Mouse (Mus musculus) c-Kit-positive CD71-positive TER-119-negative erythroid progenitor cells, embryonic 14.5 days (primary cell): ENCODE measurements around the gene Tpgs1.
"Not testable (repeated sequence)": the region's sequence is repeated elsewhere in the genome, so short reads cannot be mapped to it uniquely, and the experiment has no call there.

Source experiments
- DNase-seq: peaks from one replicate; pipeline ENCODE4 v3.0.0-alpha.2; 2013; ENCODE audit warnings: low read depth

Gene Tpgs1

DNA sequence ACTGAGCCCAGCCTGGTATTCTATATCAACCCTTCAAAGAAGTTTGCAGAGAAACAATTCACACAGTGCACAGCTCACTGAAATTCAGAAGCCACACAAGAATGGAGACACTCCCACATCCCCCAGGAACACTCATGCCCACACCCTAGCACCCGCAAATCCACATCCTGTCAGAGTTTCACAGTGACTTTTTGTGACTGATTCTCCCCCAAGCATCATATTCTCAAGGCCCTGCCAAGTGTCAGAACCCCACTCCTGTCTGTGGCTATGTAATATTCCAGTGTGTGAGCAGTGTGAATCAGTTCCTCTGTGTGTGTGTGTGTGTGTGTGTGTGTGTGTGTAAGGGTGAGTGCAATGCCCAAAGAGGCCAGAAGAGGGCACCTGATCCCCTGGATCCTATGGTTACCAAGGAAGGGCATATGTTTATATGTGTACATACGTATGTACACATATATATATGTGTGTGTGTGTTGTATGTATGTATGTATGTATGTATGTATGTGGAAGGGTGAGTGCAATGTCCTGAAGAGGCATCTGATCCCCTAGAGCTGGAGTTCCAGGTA is 22.9 kb downstream of the Tpgs1 start:
- DNase-seq: no peak

DNA sequence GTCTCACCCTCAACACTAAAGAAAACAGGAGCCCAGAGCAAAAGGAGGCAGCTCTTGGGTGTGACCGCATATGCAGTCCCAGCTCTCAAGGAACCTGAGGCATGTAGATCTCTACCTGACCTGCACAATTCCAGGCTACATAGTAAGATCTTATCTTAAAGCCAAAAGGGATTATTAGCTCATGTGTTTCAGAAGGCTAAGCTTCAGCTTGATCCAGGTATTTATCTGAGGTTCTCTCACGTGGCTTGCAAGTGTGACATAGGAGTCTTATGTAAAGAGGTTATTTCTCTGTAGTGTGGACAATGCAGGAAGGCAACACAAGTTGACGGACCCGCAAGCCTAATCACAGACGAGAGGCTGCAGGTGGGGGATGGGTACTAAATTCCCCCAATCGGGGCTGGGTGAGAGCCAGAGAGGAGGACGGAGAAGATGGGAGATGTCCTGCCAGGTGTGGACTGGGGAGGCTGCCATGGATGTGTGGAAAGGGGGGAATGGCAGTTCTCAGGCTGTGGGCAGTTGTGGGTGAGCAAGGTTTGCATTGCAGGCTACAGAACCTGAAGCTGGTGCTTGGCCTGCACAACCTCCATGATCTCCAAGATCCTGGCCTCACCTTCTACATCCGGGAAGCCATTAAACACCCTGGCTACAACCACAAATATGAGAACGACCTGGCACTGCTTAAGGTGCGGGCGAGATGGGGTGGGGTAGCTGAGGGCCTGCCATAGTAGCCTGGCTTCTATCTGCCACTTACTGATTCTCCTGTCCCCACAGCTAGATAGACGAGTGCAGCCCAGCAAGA is 24.6 kb downstream of the Tpgs1 start:
- DNase-seq: no peak

DNA sequence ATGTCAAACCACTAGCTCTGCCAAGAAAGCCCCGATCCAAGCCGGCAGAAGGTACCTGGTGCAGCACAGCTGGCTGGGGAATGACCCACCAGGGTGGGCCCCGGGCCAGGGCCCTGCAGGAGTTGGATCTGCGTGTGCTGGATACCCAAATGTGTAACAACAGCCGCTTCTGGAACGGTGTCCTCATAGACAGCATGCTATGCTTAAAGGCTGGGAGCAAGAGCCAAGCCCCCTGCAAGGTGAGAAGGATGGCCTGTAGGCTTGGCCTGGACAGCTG is 25.1 kb downstream of the Tpgs1 start:
- DNase-seq: no peak

DNA sequence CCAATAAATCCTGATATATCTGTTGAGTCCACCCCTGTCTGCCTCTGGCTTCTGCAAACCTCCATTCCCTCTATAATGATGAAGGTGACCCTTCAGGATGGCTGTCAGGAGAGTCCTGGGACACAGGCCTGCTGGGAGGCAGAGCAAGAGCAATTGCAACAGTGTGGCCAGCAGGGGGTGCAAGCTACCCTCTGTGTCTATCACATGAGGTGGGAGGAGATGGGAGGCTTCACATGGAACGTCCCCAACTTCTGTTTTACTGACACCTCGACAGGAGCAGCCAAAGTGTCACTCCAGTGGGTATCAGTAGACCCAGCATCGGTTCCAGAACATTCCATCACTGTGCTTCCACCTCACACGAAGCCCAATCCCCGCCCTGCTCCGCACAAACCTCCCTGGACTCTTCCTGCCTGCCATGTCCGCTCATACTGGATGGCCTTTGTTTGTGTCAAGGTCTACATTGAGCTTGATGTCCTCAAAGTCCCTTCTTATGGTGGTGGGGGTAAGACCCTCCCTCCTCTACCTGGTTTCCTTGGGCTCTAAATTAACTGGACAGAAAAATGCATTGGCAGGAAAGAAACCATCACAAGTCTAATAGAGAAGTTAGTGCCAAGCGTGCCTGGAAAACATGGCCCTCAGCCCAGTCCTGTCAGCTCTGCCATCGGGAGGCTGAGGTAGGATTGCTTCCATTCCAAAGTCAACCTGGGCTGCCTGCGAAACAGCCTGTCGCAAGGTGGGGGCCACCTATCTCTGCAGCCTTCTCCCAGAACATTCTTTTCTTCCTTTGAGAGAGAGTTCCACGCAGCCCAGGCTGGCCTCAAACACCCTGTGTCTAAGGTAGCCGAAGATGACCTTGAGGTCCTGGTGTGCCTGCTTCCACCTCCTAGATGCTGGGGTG is 26.3 kb downstream of the Tpgs1 start:
- no peak for DNase-seq

DNA sequence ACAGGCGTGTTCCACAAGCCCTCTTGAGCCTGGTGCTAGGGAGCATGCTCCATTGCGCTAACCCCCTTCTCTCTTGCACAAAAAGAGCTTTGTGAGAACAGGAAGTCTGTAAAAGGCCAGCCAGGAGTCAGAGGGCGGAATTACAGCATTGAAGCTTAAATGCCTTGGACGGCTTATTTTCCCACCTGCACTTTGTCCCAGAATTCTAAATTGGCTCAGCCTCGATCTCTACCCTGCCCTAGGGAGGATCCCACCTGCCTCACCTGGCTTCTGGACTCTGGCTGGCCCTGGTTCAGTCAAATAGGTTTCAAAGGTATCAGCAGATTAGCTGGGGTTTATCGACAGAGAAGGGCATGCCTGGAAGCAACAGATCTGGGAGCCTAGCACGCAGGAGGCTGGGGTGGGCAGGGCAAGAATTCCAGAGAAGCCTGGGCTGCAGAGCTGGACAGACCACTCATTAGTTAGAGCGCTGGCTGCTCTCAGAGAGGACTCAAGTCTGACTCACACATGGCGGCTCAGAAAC is 27.0 kb downstream of the Tpgs1 start:
- no peak for DNase-seq

DNA sequence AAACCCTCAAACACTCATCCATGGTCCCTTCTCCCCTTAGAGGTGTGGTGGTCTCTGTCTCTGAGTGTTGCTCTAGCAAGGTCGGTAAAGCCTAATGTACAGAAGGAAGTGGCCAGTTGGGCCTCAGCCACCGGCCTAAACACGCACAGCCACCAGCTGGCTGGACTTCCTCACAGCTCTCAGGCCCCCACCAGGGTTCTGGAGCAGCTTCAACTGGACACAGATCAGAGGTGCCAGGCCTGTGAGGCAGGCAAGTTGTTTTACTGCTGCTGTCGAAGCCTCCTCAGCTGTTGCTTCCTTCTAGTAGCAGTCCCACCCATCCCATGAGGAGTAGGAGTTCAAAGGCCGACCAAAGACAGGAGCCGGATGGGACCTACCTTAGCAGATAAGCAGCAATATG is 28.7 kb downstream of the Tpgs1 start:
- no peak for DNase-seq

DNA sequence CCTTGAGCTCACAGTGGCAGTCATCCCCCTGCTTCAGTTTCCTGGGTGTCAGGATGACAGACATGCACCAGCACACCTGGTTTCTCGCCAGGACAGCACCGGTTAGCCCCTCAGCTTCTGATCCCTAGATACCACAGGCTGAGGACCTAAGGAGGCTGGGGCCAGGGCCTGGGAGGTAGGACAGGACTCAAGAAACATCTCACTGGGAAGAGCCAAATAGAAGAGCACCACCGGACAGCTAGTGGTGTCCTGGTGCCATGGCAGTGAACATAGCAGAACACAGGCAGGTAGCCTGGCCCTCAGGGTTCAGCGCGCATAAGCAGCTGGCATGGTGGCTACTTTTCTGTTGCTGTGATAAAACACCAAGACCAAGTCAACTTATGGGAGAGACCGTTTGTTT is 29.3 kb downstream of the Tpgs1 start:
- no peak for DNase-seq

DNA sequence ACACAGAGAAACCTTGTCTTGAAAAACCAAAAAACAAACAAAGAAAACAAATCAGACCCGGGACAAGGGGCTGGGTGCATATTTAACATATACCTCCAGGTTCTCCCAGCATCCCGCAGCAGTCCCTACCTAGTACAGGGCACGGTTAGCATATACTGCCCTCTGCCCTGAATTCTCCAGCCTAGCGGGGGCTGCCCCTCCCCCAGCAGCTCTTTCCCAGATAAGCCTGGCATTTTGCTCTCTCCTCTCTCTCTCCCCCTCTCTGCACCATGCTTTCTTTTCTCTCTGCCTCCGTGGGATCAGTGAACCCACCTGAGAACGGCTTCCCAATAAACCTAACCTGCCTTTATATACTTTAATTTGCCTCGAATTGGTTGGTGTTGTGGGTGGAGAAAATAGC is 31.5 kb downstream of the Tpgs1 start:
- DNase-seq: no peak

DNA sequence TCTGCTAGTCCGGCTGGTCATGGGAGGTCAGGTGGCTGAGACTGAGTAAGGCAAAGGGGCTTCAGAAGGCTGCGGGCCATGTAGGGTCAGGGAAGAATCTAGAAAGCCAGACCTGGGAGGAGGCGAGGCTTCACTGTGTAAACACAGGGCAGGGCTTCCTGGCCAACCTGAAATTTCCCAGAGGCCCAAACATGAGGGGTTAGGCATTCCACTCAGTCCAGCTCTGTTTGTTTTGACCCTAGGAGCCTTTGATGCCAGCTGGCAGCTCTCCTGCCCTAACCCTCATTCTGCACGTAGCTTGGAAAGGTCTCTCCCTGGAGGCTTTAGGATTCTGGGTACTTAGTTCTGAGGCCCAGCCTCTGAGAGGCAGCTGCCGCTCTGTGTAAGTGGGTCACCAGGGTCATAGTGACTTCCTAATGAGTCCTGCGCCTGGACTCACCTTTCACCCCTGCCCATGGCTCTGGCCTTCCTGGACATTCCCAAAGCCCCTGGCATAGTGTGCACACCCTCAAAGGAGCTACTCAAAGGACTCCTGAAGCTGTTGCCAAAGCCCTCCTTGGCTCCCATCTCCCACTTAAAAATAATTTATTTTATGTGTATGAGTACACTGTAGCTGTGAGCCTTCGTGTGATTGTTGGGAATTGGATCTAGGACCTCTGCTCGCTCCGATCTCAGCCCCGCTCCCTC is 32.4 kb downstream of the Tpgs1 start:
- no peak for DNase-seq

DNA sequence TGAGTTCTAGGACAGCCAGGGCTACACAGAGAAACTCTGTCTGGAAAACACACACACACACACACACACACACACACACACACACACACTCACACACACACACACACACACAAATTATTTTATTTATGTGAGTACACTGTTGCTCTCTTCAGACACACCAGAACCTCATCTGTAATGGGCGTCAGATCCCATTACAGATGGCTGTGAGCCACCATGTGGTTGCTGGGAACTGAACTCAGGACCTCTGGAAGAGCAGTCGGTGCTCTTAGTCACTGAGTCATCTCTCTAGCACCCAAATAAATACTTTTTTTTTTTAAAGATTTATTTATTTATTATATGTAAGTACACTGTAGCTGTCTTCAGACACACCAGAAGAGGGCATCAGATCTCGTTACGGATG is 33.8 kb downstream of the Tpgs1 start:
- not testable (repeated sequence) for DNase-seq

DNA sequence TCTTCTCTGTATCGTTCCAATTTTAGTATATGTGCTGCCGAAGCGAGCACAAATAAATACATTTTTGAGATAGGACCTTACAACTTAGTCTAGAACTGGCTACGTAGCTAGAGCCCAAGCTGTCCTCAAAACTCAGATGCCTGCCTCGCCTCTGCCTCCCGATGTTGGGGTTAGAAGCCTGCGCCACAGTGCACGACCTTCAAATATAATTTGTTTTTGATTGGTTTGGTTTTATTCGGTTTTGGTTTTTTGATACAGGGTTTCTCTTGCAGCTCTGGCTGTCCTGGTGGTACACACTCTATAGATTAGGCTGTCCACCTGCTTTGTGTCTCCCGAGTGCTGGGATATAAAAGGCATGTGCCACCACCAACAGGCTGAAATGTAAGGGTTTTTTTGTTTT is 34.4 kb downstream of the Tpgs1 start:
- DNase-seq: no peak

DNA sequence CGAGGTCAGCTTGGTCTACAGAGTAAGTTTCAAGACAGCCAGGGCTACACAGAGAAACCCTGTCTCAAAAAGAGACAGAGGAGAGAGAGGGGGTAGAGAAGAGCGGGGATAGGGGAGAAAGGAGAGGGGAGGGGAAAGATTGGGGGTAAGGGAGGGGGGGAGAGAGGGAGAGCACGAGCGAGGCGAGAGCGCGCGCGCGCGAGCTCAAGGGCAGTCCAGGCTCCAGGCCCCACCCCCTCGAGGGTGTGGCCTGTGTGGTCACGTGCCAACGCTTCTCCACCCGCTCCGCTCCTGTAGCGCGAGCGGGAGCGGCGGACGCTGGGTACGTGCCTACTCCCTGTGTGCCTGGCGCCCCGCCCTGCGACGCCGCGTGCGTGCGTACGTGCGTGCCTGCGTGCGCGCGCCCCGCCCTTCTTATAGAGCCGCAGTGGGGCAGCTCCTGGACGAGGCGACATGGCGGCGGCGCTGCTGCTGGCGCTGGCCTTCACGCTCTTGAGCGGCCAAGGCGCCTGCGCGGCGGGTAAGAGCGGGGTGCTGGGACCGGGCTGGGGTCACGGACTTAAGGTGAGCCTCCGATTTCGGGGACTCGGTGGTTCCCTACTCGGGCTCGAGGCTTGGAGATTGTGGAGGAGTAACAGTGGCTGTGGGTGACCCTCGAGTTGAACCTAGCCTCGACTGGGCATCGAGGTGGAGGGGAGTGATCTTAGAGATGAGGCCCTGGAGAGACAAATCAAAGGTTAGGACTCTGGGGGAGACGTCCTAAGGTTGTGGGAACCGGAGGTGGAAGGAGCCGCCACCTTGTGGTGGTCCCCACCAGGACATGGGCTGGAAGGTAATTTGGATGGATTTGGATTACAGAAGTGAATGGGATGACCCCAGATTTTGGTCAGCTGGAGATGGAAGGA is 35.1 kb downstream of the Tpgs1 start, which contains the start of gene Bsg:
Gene Bsg, plus strand, starts transcription at position 427 of the 905 bp plus-strand sequence.
- peak; percentile 99 for DNase-seq

DNA sequence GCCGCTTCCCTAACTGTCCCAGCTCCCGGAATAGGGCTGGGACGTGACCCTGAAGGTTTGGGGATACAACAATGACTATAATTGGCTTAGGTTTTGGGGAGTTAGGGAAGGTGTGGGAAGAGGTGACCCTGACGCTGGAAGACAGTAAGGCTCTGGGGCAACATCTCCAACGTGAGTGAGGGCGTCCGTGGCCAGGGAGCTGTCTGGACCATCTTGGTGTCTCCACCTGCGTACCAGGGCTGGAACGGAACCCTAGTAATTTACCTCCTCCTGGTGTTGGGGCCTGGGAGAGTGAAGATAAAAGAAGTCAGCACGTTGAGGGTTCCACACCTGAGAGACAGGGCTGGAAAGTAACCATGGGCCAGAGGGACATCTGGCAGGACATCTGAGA is 35.8 kb downstream of the Tpgs1 start:
- no peak for DNase-seq

DNA sequence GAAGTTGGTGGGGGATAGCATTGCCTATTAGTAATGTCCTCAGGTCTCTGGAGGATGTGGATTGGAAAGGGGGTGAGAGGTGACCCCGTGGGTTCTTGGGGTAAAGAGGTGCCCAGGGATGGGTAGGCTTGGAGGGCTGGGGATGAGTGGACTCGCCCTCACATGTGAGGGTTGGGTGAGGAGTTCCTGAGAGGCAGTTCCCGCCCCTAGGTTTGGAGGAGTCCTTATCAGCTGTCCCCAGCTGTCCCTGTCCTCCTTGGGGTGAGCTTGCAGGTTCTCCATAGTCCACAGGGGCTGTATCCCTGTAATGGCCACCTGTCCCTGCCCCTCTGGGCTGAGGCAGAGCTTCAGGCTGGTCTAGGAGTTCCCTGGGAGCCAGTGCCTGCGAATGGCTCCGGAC is 36.8 kb downstream of the Tpgs1 start:
- DNase-seq: peak; percentile 84

DNA sequence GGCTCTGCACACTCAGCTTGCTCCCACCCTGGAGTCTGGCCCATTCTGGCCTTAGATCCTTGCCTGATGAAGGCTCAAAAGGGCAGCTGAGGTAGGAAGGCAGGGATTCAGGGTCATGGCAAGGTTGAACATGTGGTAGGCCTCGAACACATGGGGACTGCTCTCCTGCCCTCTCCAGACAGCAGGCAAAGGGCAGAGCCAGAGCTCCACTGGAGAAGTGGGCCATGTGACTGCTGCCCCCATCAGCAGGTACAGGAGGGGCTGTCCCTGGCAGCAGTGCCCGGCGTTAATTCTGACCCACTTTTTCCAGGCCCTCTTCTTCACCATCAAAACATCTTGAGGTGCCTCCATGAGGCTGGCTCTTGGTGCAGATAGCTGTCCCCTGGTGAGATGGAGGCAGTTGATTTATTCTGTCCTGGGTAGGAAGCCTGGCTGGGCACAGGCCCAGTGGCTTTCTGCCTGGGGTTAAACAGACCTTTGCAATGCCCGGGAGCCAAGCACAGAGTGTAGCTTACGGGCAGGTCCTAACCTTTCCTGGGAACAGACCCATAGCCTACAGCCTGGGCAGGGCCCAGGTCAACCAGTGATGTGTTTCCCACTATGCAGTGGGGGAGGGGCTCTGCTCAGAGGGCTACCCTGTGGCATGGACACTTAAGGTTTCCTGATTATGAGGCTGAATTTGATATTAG is 37.4 kb downstream of the Tpgs1 start:
- DNase-seq: no peak

DNA sequence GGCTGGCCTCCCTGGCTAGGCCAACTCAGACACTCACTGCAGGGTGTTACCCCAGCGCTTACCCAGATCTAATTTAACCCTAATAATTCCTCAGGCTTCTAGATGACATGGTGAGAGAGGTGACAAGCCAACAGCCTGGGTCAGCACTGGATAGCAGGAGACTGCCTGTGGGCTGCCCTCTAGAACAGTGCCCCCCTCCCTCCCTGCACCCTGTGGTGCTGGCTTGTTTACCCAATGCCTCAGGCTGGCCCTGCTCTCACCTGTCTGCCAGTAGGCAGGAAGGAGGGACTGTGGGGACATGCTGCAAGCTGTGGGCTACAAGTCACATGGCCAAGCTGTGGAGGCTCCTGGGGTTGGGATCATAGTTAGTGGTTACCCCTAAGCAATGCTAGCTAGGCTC is 38.0 kb downstream of the Tpgs1 start:
- no peak for DNase-seq

DNA sequence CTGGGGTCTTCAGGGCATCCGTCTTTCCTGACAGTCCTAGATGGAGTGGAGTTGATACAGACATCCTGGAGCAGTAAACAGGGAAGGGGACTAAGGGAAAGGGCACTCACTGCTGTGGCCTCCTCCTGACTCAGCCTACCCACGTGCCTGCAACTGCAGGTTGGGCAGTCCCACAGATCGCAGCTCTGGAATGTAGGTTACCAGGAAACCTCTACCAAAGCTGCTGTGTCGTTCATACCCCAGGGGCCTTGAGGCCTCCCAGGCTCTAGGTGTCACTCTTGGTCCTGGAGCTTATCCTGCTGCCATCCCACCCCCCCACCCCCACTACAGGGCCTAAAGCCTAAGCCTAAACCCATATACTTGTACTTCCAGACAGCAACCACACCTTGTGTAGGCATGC is 38.6 kb downstream of the Tpgs1 start:
- DNase-seq: no peak

DNA sequence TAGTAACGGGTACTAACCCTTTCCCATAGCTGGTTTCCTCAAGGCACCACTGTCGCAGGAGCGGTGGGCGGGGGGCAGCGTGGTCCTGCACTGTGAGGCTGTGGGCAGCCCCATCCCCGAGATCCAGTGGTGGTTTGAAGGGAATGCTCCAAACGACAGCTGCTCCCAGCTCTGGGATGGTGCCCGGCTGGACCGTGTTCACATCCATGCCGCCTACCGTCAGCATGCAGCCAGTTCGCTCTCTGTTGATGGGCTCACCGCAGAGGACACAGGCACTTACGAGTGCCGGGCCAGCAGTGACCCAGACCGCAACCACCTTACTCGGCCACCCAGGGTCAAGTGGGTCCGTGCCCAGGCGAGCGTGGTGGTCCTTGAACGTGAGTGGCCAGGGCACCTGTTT is 39.5 kb downstream of the Tpgs1 start:
- DNase-seq: no peak

DNA sequence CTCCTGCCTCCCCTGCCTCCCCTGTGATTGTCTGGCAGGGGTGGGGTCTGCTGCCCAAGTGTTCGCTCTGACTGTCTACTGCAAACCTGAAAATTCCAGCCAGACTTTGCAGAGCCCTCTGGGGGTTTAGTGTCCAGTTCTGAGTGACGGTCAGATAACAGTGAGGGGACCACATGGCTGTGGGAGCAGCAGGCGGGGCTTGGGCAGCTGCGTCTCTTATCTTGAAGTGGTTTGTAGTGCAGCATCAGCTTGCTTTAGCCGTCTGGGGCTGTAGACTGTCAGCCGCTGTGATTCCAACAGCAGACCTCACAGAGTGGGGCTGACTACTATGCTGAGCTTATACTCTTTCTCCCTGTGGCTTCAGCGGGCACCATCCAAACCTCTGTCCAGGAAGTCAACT is 40.1 kb downstream of the Tpgs1 start:
- no peak for DNase-seq

DNA sequence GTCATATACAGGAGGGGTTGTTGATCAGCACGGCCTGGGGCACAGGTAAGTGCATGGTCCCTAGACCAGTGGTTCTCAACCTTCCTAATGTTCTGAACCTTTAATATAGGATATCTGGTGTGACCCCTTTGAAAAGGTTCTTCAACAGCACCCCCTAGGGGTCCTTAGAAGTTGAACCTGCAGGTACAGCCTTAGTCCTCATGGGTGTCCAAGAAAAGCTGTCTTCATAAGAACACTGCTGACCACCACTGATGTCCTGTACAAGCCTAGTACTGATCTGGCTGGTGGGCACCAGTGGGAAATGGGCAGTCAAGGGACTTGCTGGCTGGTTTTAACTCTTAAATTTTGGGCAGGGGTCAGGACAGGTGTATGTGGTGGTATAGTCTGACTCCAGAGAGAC is 42.9 kb downstream of the Tpgs1 start:
- DNase-seq: no peak
